Mouse (Mus musculus): Measurements from ENCODE around the gene Fam177a.
"Not testable (repeated sequence)": the region's sequence is repeated elsewhere in the genome, so short reads cannot be mapped to it uniquely, and the experiment has no call there.

DNA sequence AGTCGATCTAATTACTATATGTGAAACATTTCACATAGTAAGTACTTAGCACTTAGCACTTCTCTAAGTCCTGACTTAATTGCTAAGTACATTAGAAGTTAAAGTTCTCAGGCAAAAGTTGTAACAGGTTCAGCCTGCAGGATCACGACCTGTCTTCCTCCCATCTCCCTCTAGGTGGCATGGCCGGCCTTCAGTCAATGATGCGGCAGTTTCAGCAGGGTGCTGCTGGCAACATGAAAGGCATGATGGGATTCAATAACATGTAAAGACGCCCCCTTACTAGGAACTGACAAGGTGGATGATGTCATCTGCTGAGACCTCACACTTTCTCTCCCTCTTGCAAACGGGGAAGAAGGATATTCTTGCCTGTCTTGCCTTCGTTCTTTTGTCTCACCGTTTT lies 63.4 kb downstream of the Fam177a start:
- TF ChIP-seq EP300, CTCF (IDR thresholded peaks at IDR 0.05; ENCODE audit: low read depth): not testable (repeated sequence)

All from liver, postnatal 0 days (tissue).